12 mouse cellular contexts compared by ENCODE assay signal in genomic region chr4:128913794-128914193, GRCm38 (mm10). TPM values are rescaled to one million over a fixed set of nuclear protein-coding genes. Genes with fewer than 3 reads are reported as not detected.
DNase-seq lines count a peak whose midpoint lies in the region; ATAC-seq and TF ChIP-seq lines count a peak whose summit lies in the region.
"Had no signal": no experiment of that assay in that cellular context is flagged by ENCODE, and none has a peak within 500 bp of the region (broad histone marks: within the 10 kb centered on the region; RNA-seq: fewer than 3 reads in every experiment).

No protein-coding gene starts in this region.

- no peaks in the 10 kb centered on the region for H3K9me3 ChIP-seq in kidney, embryonic 14.5 days (ENCODE audit: control insufficient read depth, low read length)
- H3K9me3 ChIP-seq in ES-Bruce4 (replicated peaks; ENCODE audit: control insufficient read depth, insufficient read depth, low read length, poor library complexity, severe bottlenecking): no peaks in the 10 kb centered on the region
- H3K9me3 ChIP-seq: forebrain, embryonic 15.5 days; heart, embryonic 15.5 days had no signal

- WGBS in kidney, embryonic 14.5 days: 17% methylated on average over 4 of the region's 4 CpGs

- H3K36me3 ChIP-seq in kidney, embryonic 14.5 days (ENCODE audit: control insufficient read depth, insufficient read depth, low read length): peaks cover 14% of the 10 kb centered on the region
- H3K36me3 ChIP-seq in ES-Bruce4 (ENCODE audit: control insufficient read depth, insufficient read depth, low read length, poor library complexity, severe bottlenecking): no peaks in the 10 kb centered on the region
- H3K36me3 ChIP-seq: heart, embryonic 15.5 days had no signal

- TF ChIP-seq EP300 in ES-Bruce4 (IDR thresholded peaks at IDR 0.05; ENCODE audit: insufficient read depth, low read depth, low read length): 0 out of 2 replicates have a peak, but pooled peaks have one; percentile 16

- ATAC-seq in kidney, embryonic 14.5 days (ENCODE audit: low FRiP score, low TSS enrichment): no peak
- ATAC-seq in megakaryocyte progenitor cell, adult 5-6 weeks (replicated peaks; ENCODE audit: poor library complexity): peak; percentile 64
- ATAC-seq: activated CD4-positive, CD25-positive, alpha-beta regulatory T cell, adult 4 months; forebrain, embryonic 15.5 days had no signal

- no peak overlapping the region for H3K4me2 ChIP-seq in kidney, embryonic 14.5 days (replicated peaks; ENCODE audit: low read depth, low read length)
- H3K4me2 ChIP-seq: forebrain, embryonic 15.5 days; heart, embryonic 15.5 days had no signal

- H3K4me3 ChIP-seq in kidney, embryonic 14.5 days (ENCODE audit: low read length): no peak overlapping the region
- no peak overlapping the region for H3K4me3 ChIP-seq in ES-Bruce4 (ENCODE audit: low read depth, low read length)
- H3K4me3 ChIP-seq: forebrain, embryonic 15.5 days; heart, embryonic 15.5 days had no signal

- TF ChIP-seq CTCF in ES-Bruce4 (IDR thresholded peaks at IDR 0.05; ENCODE audit: low read depth, low read length): no peak

- H3K27ac ChIP-seq in kidney, embryonic 14.5 days (ENCODE audit: low read depth, low read length): no peak overlapping the region
- H3K27ac ChIP-seq in ES-Bruce4 (ENCODE audit: insufficient read depth, low read length): no peak overlapping the region
- H3K27ac ChIP-seq: forebrain, embryonic 15.5 days; heart, embryonic 15.5 days had no signal

- H3K4me1 ChIP-seq in kidney, embryonic 14.5 days (ENCODE audit: control insufficient read depth, insufficient read depth, low read length): no peaks in the 10 kb centered on the region
- H3K4me1 ChIP-seq in ES-Bruce4 (ENCODE audit: control insufficient read depth, insufficient read depth, low read length): no peaks in the 10 kb centered on the region

- DNase-seq in kidney, postnatal 4 days: peak; percentile 76
- peak; percentile 43 for DNase-seq in ZHBTc4 (ENCODE audit: low read depth, low spot score)
- DNase-seq in urinary bladder, adult 2 months (ENCODE audit: low spot score): no peak
- DNase-seq in kidney, adult 9 months: no peak
- DNase-seq: cerebellum, postnatal 10 days; thymus, postnatal 14 days had no signal

- TF ChIP-seq POLR2A in ES-Bruce4 (IDR thresholded peaks at IDR 0.05; ENCODE audit: insufficient read depth, low read length): no peak

- H3K9ac ChIP-seq in kidney, embryonic 14.5 days (ENCODE audit: low read depth, low read length): no peak overlapping the region
- no peak overlapping the region for H3K9ac ChIP-seq in ES-Bruce4 (ENCODE audit: low read depth, poor library complexity, severe bottlenecking)
- H3K9ac ChIP-seq: forebrain, embryonic 15.5 days; heart, embryonic 15.5 days had no signal

- no peaks in the 10 kb centered on the region for H3K27me3 ChIP-seq in kidney, embryonic 14.5 days (ENCODE audit: control insufficient read depth, insufficient read depth, low read length)
- no peaks in the 10 kb centered on the region for H3K27me3 ChIP-seq in ES-Bruce4 (ENCODE audit: control insufficient read depth, insufficient read depth, low read length, poor library complexity, severe bottlenecking)
- H3K27me3 ChIP-seq: forebrain, embryonic 15.5 days had no signal

RNA-seq across cellular contexts. Expression of gene Trim62, which starts 30.4 kb away (rescaled TPM):
- polyA plus RNA-seq in kidney, embryonic 14.5 days (2014; fragmentation: Nextera tagmentation; extraction: Ambion mirVana): 7.3 and 11.0 TPM in 2 replicates
- polyA plus RNA-seq in ES-Bruce4 (2011; ENCODE audit: insufficient read depth, insufficient read length, low read depth, missing spikeins): 1.9 and 2.8 TPM in 2 replicates
- total RNA-seq in megakaryocyte progenitor cell, adult 5-6 weeks (2015): 0.62 and 0.66 TPM in 2 replicates
- 0.33 and 0.41 TPM in 2 replicates for total RNA-seq in megakaryocyte progenitor cell, adult 5-6 weeks (2017)
- polyA plus RNA-seq in urinary bladder, adult 2 months (2012; rRNA removed): 23.4 and 30.0 TPM in 2 replicates

RNA-seq across cellular contexts. Expression of gene Azin2, which starts 48.4 kb away (rescaled TPM):
- 16.0 and 17.0 TPM in 2 replicates for polyA plus RNA-seq in kidney, embryonic 14.5 days (2014; fragmentation: Nextera tagmentation; extraction: Ambion mirVana)
- 31.9 and 32.9 TPM in 2 replicates for polyA plus RNA-seq in ES-Bruce4 (2011; ENCODE audit: insufficient read depth, insufficient read length, low read depth, missing spikeins)
- 0.91 and 1.7 TPM in 2 replicates for total RNA-seq in megakaryocyte progenitor cell, adult 5-6 weeks (2015)
- 2.1 and 2.2 TPM in 2 replicates for total RNA-seq in megakaryocyte progenitor cell, adult 5-6 weeks (2017)
- 18.8 and 18.9 TPM in 2 replicates for polyA plus RNA-seq in urinary bladder, adult 2 months (2012; rRNA removed)

Comparison
In these comparisons a context has a peak if more than half of its experiments do, and no peak if none do; other contexts are left out.
1. DNase-seq: peak in kidney, postnatal 4 days (2 of 2) and ZHBTc4 (single experiment); none in urinary bladder, adult 2 months (single experiment) and kidney, adult 9 months (single experiment).